Mouse (Mus musculus): ENCODE results near the gene Ftsj3. TPM values are rescaled to one million over a fixed set of nuclear protein-coding genes. Genes with fewer than 3 reads are reported as not detected.
"Not testable (repeated sequence)": the region's sequence is repeated elsewhere in the genome, so short reads cannot be mapped to it uniquely, and the experiment has no call there.

Gene Ftsj3
- total RNA-seq, 2 experiments from 2014 or later: 115 to 274 TPM

- ATAC-seq (replicated peaks; ENCODE audit: low FRiP score, low TSS enrichment, poor library complexity, severe bottlenecking): no peak
Measured at GRCm38 (mm10) chr11:106215450-106215859, 40.4 kb downstream of the Ftsj3 start.

GRCm38 (mm10) chr11:106214856-106215255 lies 41.0 kb downstream of the Ftsj3 start:
- no peak for ATAC-seq (replicated peaks; ENCODE audit: low FRiP score, low TSS enrichment, poor library complexity, severe bottlenecking)

- ATAC-seq (replicated peaks; ENCODE audit: low FRiP score, low TSS enrichment, poor library complexity, severe bottlenecking): no peak
Measured at GRCm38 (mm10) chr11:106212771-106213170, 43.1 kb downstream of the Ftsj3 start.

- no peak for ATAC-seq (replicated peaks; ENCODE audit: low FRiP score, low TSS enrichment, poor library complexity, severe bottlenecking)
Measured at GRCm38 (mm10) chr11:106202123-106202465, 53.8 kb downstream of the Ftsj3 start, which contains the start of gene Strada. Strada (minus strand) TSS chr11:106202168.

- ATAC-seq (replicated peaks; ENCODE audit: low FRiP score, low TSS enrichment, poor library complexity, severe bottlenecking): peak; percentile 85
Measured at GRCm38 (mm10) chr11:106201337-106202122, 54.3 kb downstream of the Ftsj3 start.

GRCm38 (mm10) chr11:106200756-106201155 lies 55.1 kb downstream of the Ftsj3 start:
- ATAC-seq (replicated peaks; ENCODE audit: low FRiP score, low TSS enrichment, poor library complexity, severe bottlenecking): 0 out of 2 replicates have a peak, but pooled peaks have one; percentile 15

- not testable (repeated sequence) for ATAC-seq (replicated peaks; ENCODE audit: low FRiP score, low TSS enrichment, poor library complexity, severe bottlenecking)
Measured at GRCm38 (mm10) chr11:106199997-106200396, 55.9 kb downstream of the Ftsj3 start.

Other genes with a start within 250 kb of the Ftsj3 start
- not detected in 2 replicates for gene Kcnh6, start 248.0 kb downstream of the Ftsj3 start, total RNA-seq (2014; fragmentation: Nextera tagmentation)
- not detected in 2 replicates for gene Kcnh6, start 248.0 kb downstream of the Ftsj3 start, total RNA-seq (2017)
- 53.4 and 63.3 TPM in 2 replicates for gene Dcaf7, start 219.2 kb downstream of the Ftsj3 start, total RNA-seq (2014; fragmentation: Nextera tagmentation)
- 44.3 and 46.4 TPM in 2 replicates for gene Dcaf7, start 219.2 kb downstream of the Ftsj3 start, total RNA-seq (2017)
- 8.3 and 9.0 TPM in 2 replicates for gene Taco1, start 190.0 kb downstream of the Ftsj3 start, total RNA-seq (2014; fragmentation: Nextera tagmentation)
- 15.2 and 29.7 TPM in 2 replicates for gene Taco1, start 190.0 kb downstream of the Ftsj3 start, total RNA-seq (2017)
- 10.3 and 19.9 TPM in 2 replicates for gene Map3k3, start 171.5 kb downstream of the Ftsj3 start, total RNA-seq (2014; fragmentation: Nextera tagmentation)
- gene Map3k3, start 171.5 kb downstream of the Ftsj3 start, total RNA-seq (2017): 5.9 and 9.0 TPM in 2 replicates
- not detected in 2 replicates for gene Gm10840, start 95.2 kb downstream of the Ftsj3 start, total RNA-seq (2014; fragmentation: Nextera tagmentation)
- not detected in 2 replicates for gene Gm10840, start 95.2 kb downstream of the Ftsj3 start, total RNA-seq (2017)
- 12.0 and 18.5 TPM in 2 replicates for gene Limd2, start 95.2 kb downstream of the Ftsj3 start, total RNA-seq (2014; fragmentation: Nextera tagmentation)
- 4.4 and 5.9 TPM in 2 replicates for gene Limd2, start 95.2 kb downstream of the Ftsj3 start, total RNA-seq (2017)
- gene Strada, start 53.9 kb downstream of the Ftsj3 start, total RNA-seq (2014; fragmentation: Nextera tagmentation): 20.3 and 29.6 TPM in 2 replicates
- gene Strada, start 53.9 kb downstream of the Ftsj3 start, total RNA-seq (2017): 9.8 and 15.5 TPM in 2 replicates
- 33.8 and 41.7 TPM in 2 replicates for gene Ccdc47, start 39.7 kb downstream of the Ftsj3 start, total RNA-seq (2014; fragmentation: Nextera tagmentation)
- gene Ccdc47, start 39.7 kb downstream of the Ftsj3 start, total RNA-seq (2017): 218 and 232 TPM in 2 replicates
- 65.1 and 66.6 TPM in 2 replicates for gene Ddx42, start 39.2 kb downstream of the Ftsj3 start, total RNA-seq (2014; fragmentation: Nextera tagmentation)
- 82.7 and 126 TPM in 2 replicates for gene Ddx42, start 39.2 kb downstream of the Ftsj3 start, total RNA-seq (2017)
- gene Psmc5, start 75 bp upstream of the Ftsj3 start, total RNA-seq (2014; fragmentation: Nextera tagmentation): 126 and 145 TPM in 2 replicates
- 111 and 128 TPM in 2 replicates for gene Psmc5, start 75 bp upstream of the Ftsj3 start, total RNA-seq (2017)
- 93.8 and 120 TPM in 2 replicates for gene Smarcd2, start 16.9 kb upstream of the Ftsj3 start, total RNA-seq (2014; fragmentation: Nextera tagmentation)
- gene Smarcd2, start 16.9 kb upstream of the Ftsj3 start, total RNA-seq (2017): 201 and 272 TPM in 2 replicates
- gene Tcam1, start 20.6 kb upstream of the Ftsj3 start, total RNA-seq (2014; fragmentation: Nextera tagmentation): 1.4 and 3.5 TPM in 2 replicates
- 2.1 and 3.7 TPM in 2 replicates for gene Tcam1, start 20.6 kb upstream of the Ftsj3 start, total RNA-seq (2017)
- not detected in 2 replicates for gene Gh, start 45.8 kb upstream of the Ftsj3 start, total RNA-seq (2014; fragmentation: Nextera tagmentation)
- not detected in 2 replicates for gene Gh, start 45.8 kb upstream of the Ftsj3 start, total RNA-seq (2017)
- gene Cd79b, start 58.7 kb upstream of the Ftsj3 start, total RNA-seq (2014; fragmentation: Nextera tagmentation): 5.1 and 21.6 TPM in 2 replicates
- gene Cd79b, start 58.7 kb upstream of the Ftsj3 start, total RNA-seq (2017): 1.4 and 3.5 TPM in 2 replicates
- 0.11 TPM in 1 of 2 replicates, not detected in the other for gene Scn4a, start 97.2 kb upstream of the Ftsj3 start, total RNA-seq (2014; fragmentation: Nextera tagmentation)
- not detected in 2 replicates for gene Scn4a, start 97.2 kb upstream of the Ftsj3 start, total RNA-seq (2017)
- gene Prr29, start 109.4 kb upstream of the Ftsj3 start, total RNA-seq (2014; fragmentation: Nextera tagmentation): 4.6 TPM in 1 of 2 replicates, not detected in the other
- gene Prr29, start 109.4 kb upstream of the Ftsj3 start, total RNA-seq (2017): not detected in 2 replicates
- 20.5 and 46.5 TPM in 2 replicates for gene Icam2, start 132.0 kb upstream of the Ftsj3 start, total RNA-seq (2014; fragmentation: Nextera tagmentation)
- 51.4 and 82.3 TPM in 2 replicates for gene Icam2, start 132.0 kb upstream of the Ftsj3 start, total RNA-seq (2017)
- 13.7 and 14.2 TPM in 2 replicates for gene Ern1, start 231.8 kb upstream of the Ftsj3 start, total RNA-seq (2014; fragmentation: Nextera tagmentation)
- gene Ern1, start 231.8 kb upstream of the Ftsj3 start, total RNA-seq (2017): 7.0 and 9.8 TPM in 2 replicates